Comparison of ENCODE assay signal across 8 mouse cellular contexts in the genomic region with DNA sequence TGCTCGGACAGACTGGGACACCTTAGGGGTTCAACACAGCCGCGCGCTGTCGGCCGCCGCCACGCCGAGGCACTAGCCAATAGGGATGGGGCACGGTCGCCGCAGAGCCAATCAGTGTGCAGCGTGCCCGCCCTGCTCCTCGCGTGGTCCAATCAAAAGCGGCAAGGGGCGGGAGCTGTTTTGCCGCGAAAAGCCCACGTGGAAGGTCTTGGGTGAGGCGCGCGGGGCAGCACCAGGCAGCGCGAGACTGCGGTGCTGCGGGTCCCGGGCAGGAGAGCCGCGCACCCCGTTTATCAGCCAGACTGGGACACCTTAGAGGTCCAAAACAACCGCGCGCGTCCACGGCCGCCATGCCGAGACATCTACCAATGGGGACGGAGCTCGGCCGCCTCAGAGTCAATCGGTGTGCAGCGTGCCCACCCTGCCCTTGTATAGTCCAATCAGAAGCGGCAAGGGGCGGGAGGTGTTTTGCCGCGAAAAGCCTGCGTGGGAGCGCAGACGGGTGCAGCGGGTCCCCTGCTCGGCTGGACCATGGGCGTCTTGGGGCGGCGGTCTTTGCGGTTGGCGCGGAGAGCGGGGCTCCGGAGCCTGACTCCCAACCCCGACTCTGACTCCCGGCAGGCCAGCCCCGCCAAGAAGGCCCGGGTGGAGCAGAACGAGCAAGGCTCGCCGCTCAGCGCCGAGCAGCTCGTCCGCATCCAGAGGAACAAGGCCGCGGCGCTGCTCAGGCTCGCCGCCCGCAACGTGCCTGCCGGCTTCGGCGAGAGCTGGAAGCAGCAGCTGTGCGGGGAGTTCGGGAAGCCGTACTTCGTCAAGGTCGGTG. TPM values are rescaled to one million over a fixed set of nuclear protein-coding genes. Genes with fewer than 3 reads are reported as not detected.
A peak's percentile ranks its signal among the peaks of the same experiment; 100 is the strongest.
DNase-seq lines count a peak whose midpoint lies in the region; ATAC-seq lines count a peak whose summit lies in the region.

No protein-coding gene starts in this region.

- no peaks in the 10 kb centered on the region for H3K27me3 ChIP-seq in hindbrain, embryonic 15.5 days

- WGBS in hindbrain, embryonic 15.5 days: 0% methylated on average over 87 of the region's 87 CpGs

- H3K4me2 ChIP-seq in hindbrain, embryonic 15.5 days: peak overlapping the region; percentile 93

- H3K9me3 ChIP-seq in hindbrain, embryonic 15.5 days: no peaks in the 10 kb centered on the region

- H3K4me1 ChIP-seq in hindbrain, embryonic 15.5 days (replicated peaks): peaks cover 16% of the 10 kb centered on the region

- DNase-seq in WW6 (ENCODE audit: low read depth, low spot score): peak; percentile 83
- DNase-seq in cerebellum, postnatal 36 days: peak; percentile 93 to 96
- DNase-seq in frontal cortex, postnatal 36 days (ENCODE audit: low spot score in 2 of 2): peak; percentile 91 to 93
- DNase-seq in left cerebral cortex, adult 11 months (ENCODE audit: low spot score): peak; percentile 86
- DNase-seq in lung, postnatal 36 days: peak; percentile 94
- DNase-seq in retina, embryonic 14.5 days (ENCODE audit: low spot score): peak; percentile 94
- DNase-seq in thymus, postnatal 36 days: peak; percentile 91 to 93

- H3K36me3 ChIP-seq in hindbrain, embryonic 15.5 days: no peaks in the 10 kb centered on the region

- ATAC-seq in hindbrain, embryonic 15.5 days (ENCODE audit: low FRiP score, low read depth): peak; percentile 98

- peak overlapping the region; percentile 45 for H3K9ac ChIP-seq in hindbrain, embryonic 15.5 days

- H3K27ac ChIP-seq in hindbrain, embryonic 15.5 days (replicated peaks): peak overlapping the region; percentile 56

- H3K4me3 ChIP-seq in hindbrain, embryonic 15.5 days: peak overlapping the region; percentile 70

RNA-seq across cellular contexts. Expression of a gene that starts 0.7 kb away (rescaled TPM):
- polyA plus RNA-seq in hindbrain, embryonic 15.5 days (2015; fragmentation: Nextera tagmentation; extraction: Ambion mirVana): 12.8 and 13.5 TPM in 2 replicates

RNA-seq across cellular contexts. Expression of a gene that starts 2.9 kb away (rescaled TPM):
- 6.4 and 7.4 TPM in 2 replicates for polyA plus RNA-seq in hindbrain, embryonic 15.5 days (2015; fragmentation: Nextera tagmentation; extraction: Ambion mirVana)

RNA-seq across cellular contexts. Expression of a gene that starts 15.4 kb away (rescaled TPM):
- polyA plus RNA-seq in hindbrain, embryonic 15.5 days (2015; fragmentation: Nextera tagmentation; extraction: Ambion mirVana): 4.4 TPM in 2 replicates

RNA-seq across cellular contexts. Expression of a gene that starts 39.5 kb away (rescaled TPM):
- 85.9 and 93.9 TPM in 2 replicates for polyA plus RNA-seq in hindbrain, embryonic 15.5 days (2015; fragmentation: Nextera tagmentation; extraction: Ambion mirVana)

Comparison
In these comparisons a context has a peak if more than half of its experiments do, and no peak if none do; other contexts are left out.
1. Peak in every context shown above with its lines: DNase-seq, ATAC-seq, H3K4me3 ChIP-seq and H3K27ac ChIP-seq.